Mouse (Mus musculus) left cerebral cortex, postnatal 4 days (tissue): Measurements from ENCODE around the gene Prss27. TPM values are rescaled to one million over a fixed set of nuclear protein-coding genes. Genes with fewer than 3 reads are reported as not detected.

ENCODE experiments used
- microRNA-seq: library from miRNA; unstranded; fragments of <30 nt; microRNA quantifications from one replicate; pipeline ENCODE4 v1.2.0, GENCODE M21; 2022
- total RNA-seq, 2 experiments: library from RNA; stranded (reverse); gene quantifications; 2 replicates each; pipeline ENCODE4 v1.2.3; 2021

The Prss27 gene
- total RNA-seq, 2 experiments from 2014 or later, result not detected

Small RNAs within 50 kb of the gene (microRNA-seq; reads per million reads assigned to microRNA genes)
- gene Gm27700, result not detected

Other genes with a start within 250 kb of the Prss27 start
- gene Srrm2, start 247.6 kb upstream of the Prss27 start, total RNA-seq, result 100 to 1,000 TPM; 518 to 552 TPM
- gene Elob, start 209.0 kb upstream of the Prss27 start, total RNA-seq, result 100 to 1,000 TPM; 435 to 447 TPM
- gene Prss33, start 202.1 kb upstream of the Prss27 start, total RNA-seq, result under 1 TPM; 0.34 to 0.48 TPM
- gene Prss32, start 194.3 kb upstream of the Prss27 start, total RNA-seq, result 1 to 10 TPM in 1 of 2 experiments, under 1 TPM in 1; 0.74 to 1.4 TPM
- gene Prss41, start 194.0 kb upstream of the Prss27 start, total RNA-seq, result 1 to 10 TPM; 3.8 to 4.7 TPM
- not detected for gene Prss21, start 170.1 kb upstream of the Prss27 start, total RNA-seq
- not detected for gene Dcpp1, start 157.3 kb upstream of the Prss27 start, total RNA-seq
- not detected for gene Dcpp2, start 157.3 kb upstream of the Prss27 start, total RNA-seq
- not detected for gene Dcpp3, start 120.7 kb upstream of the Prss27 start, total RNA-seq
- not detected for gene Sbp, start 96.5 kb upstream of the Prss27 start, total RNA-seq
- gene Sbpl, start 82.9 kb upstream of the Prss27 start, total RNA-seq, result not detected
- gene Prss30, start 57.6 kb upstream of the Prss27 start, total RNA-seq, result under 1 TPM in 1 of 2 experiments, not detected in 1; 0.22 TPM
- gene Prss22, start 40.0 kb upstream of the Prss27 start, total RNA-seq, result not detected
- 10 to 100 TPM; 67.0 to 68.4 TPM for gene Kctd5, start 35.3 kb downstream of the Prss27 start, total RNA-seq
- 10 to 100 TPM; 67.0 to 68.3 TPM for gene Pdpk1, start 112.8 kb downstream of the Prss27 start, total RNA-seq
- gene Amdhd2, start 125.6 kb downstream of the Prss27 start, total RNA-seq, result 10 to 100 TPM; 30.2 to 32.0 TPM
- 100 to 1,000 TPM; 770 to 834 TPM for gene Atp6v0c, start 131.6 kb downstream of the Prss27 start, total RNA-seq
- gene Tbc1d24, start 167.4 kb downstream of the Prss27 start, total RNA-seq, result 10 to 100 TPM; 82.8 to 91.5 TPM
- 10 to 100 TPM; 15.8 to 16.4 TPM for gene Ntn3, start 171.4 kb downstream of the Prss27 start, total RNA-seq
- gene Tedc2, start 182.7 kb downstream of the Prss27 start, total RNA-seq, result 10 to 100 TPM; 12.6 to 13.7 TPM
- 1 to 10 TPM; 9.1 to 9.8 TPM for gene Ccnf, start 213.3 kb downstream of the Prss27 start, total RNA-seq